Mouse (Mus musculus): ENCODE results near the gene Dnm2. TPM values are rescaled to one million over a fixed set of nuclear protein-coding genes. Genes with fewer than 3 reads are reported as not detected.

The Dnm2 gene
- total RNA-seq, 2 experiments from 2014 or later = 58.1 to 70.6 TPM

- peak in 1 of 2 experiments; percentile 66 for DNase-seq
Observed at GRCm38 (mm10) chr9:21546789-21547074, 122.0 kb downstream of the Dnm2 start, which contains the start of gene Carm1. Carm1 (plus strand) TSS chr9:21546894.

GRCm38 (mm10) chr9:21547075-21547941 lies 122.6 kb downstream of the Dnm2 start:
- DNase-seq = peak in 1 of 2 experiments; percentile 54

- no peak for DNase-seq
Observed at GRCm38 (mm10) chr9:21551049-21551448, 126.3 kb downstream of the Dnm2 start.

GRCm38 (mm10) chr9:21553607-21554273 lies 129.0 kb downstream of the Dnm2 start:
- DNase-seq = no peak

- DNase-seq = no peak
Observed at GRCm38 (mm10) chr9:21555198-21555742, 130.6 kb downstream of the Dnm2 start.

- DNase-seq = no peak
Observed at GRCm38 (mm10) chr9:21556996-21557395, 132.3 kb downstream of the Dnm2 start.

Small RNAs within 50 kb of the gene (microRNA-seq; reads per million reads assigned to microRNA genes)
- gene Mir199a-1 = 0 reads per million in 2 experiments

Other genes starting within 250 kb of the Dnm2 start
- gene Keap1, start 185.5 kb upstream of the Dnm2 start, total RNA-seq (2021) = 10 to 100 TPM; 57.2 to 58.1 TPM
- 10 to 100 TPM; 11.1 to 11.2 TPM for gene S1pr5, start 176.5 kb upstream of the Dnm2 start, total RNA-seq (2021)
- gene Atg4d, start 159.6 kb upstream of the Dnm2 start, total RNA-seq (2021) = 10 to 100 TPM; 38.8 to 40.9 TPM
- 10 to 100 TPM; 48.1 to 50.2 TPM for gene Kri1, start 136.9 kb upstream of the Dnm2 start, total RNA-seq (2021)
- gene Cdkn2d, start 133.5 kb upstream of the Dnm2 start, total RNA-seq (2021) = 10 to 100 TPM; 53.0 to 62.9 TPM
- gene Ap1m2, start 112.6 kb upstream of the Dnm2 start, total RNA-seq (2021) = under 1 TPM; 0.35 to 0.57 TPM
- gene Slc44a2, start 104.2 kb upstream of the Dnm2 start, total RNA-seq (2021) = 10 to 100 TPM; 49.6 to 56.3 TPM
- 100 to 1,000 TPM in 1 of 2 experiments, 10 to 100 TPM in 1; 80.8 to 107 TPM for gene Ilf3, start 57.0 kb upstream of the Dnm2 start, total RNA-seq (2021)
- 10 to 100 TPM; 36.6 to 44.2 TPM for gene Qtrt1, start 13.1 kb upstream of the Dnm2 start, total RNA-seq (2021)
- gene Tmed1, start 85.3 kb downstream of the Dnm2 start, total RNA-seq (2021) = 10 to 100 TPM; 10.6 to 11.4 TPM
- under 1 TPM in 1 of 2 experiments, not detected in 1; 0.33 TPM for gene AB124611, start 101.3 kb downstream of the Dnm2 start, total RNA-seq (2021)
- 10 to 100 TPM; 75.6 to 81.5 TPM for gene Carm1, start 122.0 kb downstream of the Dnm2 start, total RNA-seq (2021)
- gene Timm29, start 167.8 kb downstream of the Dnm2 start, total RNA-seq (2021) = 10 to 100 TPM; 58.9 to 59.4 TPM
- gene Yipf2, start 167.9 kb downstream of the Dnm2 start, total RNA-seq (2021) = 10 to 100 TPM; 17.8 to 18.4 TPM
- 100 to 1,000 TPM; 115 to 116 TPM for gene Smarca4, start 191.3 kb downstream of the Dnm2 start, total RNA-seq (2021)

Data from layer of hippocampus, postnatal 36 days (tissue).